Mouse (Mus musculus) CD4-positive naive resting alpha-beta T cell, adult 57 days (primary cell): ENCODE measurements around the gene Tmem265. TPM values are rescaled to one million over a fixed set of nuclear protein-coding genes. Genes with fewer than 3 reads are reported as not detected.

Experiments
- total RNA-seq: library from RNA; stranded (reverse); gene quantifications from one replicate; pipeline ENCODE4 v1.2.4, GENCODE M21; 2023

The Tmem265 gene
- not detected for total RNA-seq

GRCm38 (mm10) chr7:127561340-127561858 is at the start of gene Tmem265:
Gene Tmem265, plus strand, starts transcription at chr7:127561390.

GRCm38 (mm10) chr7:127511808-127512230 is 49.4 kb upstream of the Tmem265 start, which contains the start of gene Srcap:
Gene Srcap, plus strand, starts transcription at chr7:127511983.

GRCm38 (mm10) chr7:127519284-127519683 is 41.9 kb upstream of the Tmem265 start, which contains the start of gene Gm42715:
Gene Gm42715, plus strand, starts transcription at chr7:127519584.

GRCm38 (mm10) chr7:127572895-127573471 is 11.8 kb downstream of the Tmem265 start, which contains the start of gene Phkg2:
Gene Phkg2, plus strand, starts transcription at chr7:127573340.

GRCm38 (mm10) chr7:127588011-127588871 is 27.1 kb downstream of the Tmem265 start, which contains the start of the genes Ccdc189 and Rnf40:
Gene Ccdc189, minus strand, starts transcription at chr7:127588595.
Gene Rnf40, plus strand, starts transcription at chr7:127588767.

GRCm38 (mm10) chr7:127614891-127615843 is 54.0 kb downstream of the Tmem265 start, which contains the start of gene Zfp629:
Gene Zfp629, minus strand, starts transcription at chr7:127615797.

Other genes with a start within 250 kb of the Tmem265 start
- 0.24 TPM for gene Zfp768, start 215.8 kb upstream of the Tmem265 start, total RNA-seq
- 22.1 TPM for gene Zfp747, start 185.3 kb upstream of the Tmem265 start, total RNA-seq
- gene 9130019O22Rik, start 174.2 kb upstream of the Tmem265 start, total RNA-seq = 6.5 TPM
- gene E430018J23Rik, start 167.8 kb upstream of the Tmem265 start, total RNA-seq = 20.0 TPM
- 12.6 TPM for gene Zfp764, start 154.6 kb upstream of the Tmem265 start, total RNA-seq
- 14.5 TPM for gene Zfp688, start 139.3 kb upstream of the Tmem265 start, total RNA-seq
- 8.7 TPM for gene Zfp689, start 112.2 kb upstream of the Tmem265 start, total RNA-seq
- gene Prr14, start 101.8 kb upstream of the Tmem265 start, total RNA-seq = 139 TPM
- gene Fbrs, start 82.2 kb upstream of the Tmem265 start, total RNA-seq = 225 TPM
- 211 TPM for gene Srcap, start 49.4 kb upstream of the Tmem265 start, total RNA-seq
- 44.5 TPM for gene Gm42715, start 41.8 kb upstream of the Tmem265 start, total RNA-seq
- gene Phkg2, start 11.9 kb downstream of the Tmem265 start, total RNA-seq = 129 TPM
- gene Ccdc189, start 27.2 kb downstream of the Tmem265 start, total RNA-seq = not detected
- 142 TPM for gene Rnf40, start 27.4 kb downstream of the Tmem265 start, total RNA-seq
- 1.8 TPM for gene Zfp629, start 54.4 kb downstream of the Tmem265 start, total RNA-seq
- gene Bcl7c, start 147.5 kb downstream of the Tmem265 start, total RNA-seq = 30.7 TPM
- gene Ctf1, start 151.3 kb downstream of the Tmem265 start, total RNA-seq = not detected
- not detected for gene Ctf2, start 170.8 kb downstream of the Tmem265 start, total RNA-seq
- 6.9 TPM for gene Fbxl19, start 183.2 kb downstream of the Tmem265 start, total RNA-seq
- 10.6 TPM for gene Orai3, start 208.4 kb downstream of the Tmem265 start, total RNA-seq
- 84.5 TPM for gene Setd1a, start 215.3 kb downstream of the Tmem265 start, total RNA-seq
- not detected for gene Gm49388, start 224.2 kb downstream of the Tmem265 start, total RNA-seq
- gene Hsd3b7, start 239.2 kb downstream of the Tmem265 start, total RNA-seq = 5.6 TPM